In the genomic region with DNA sequence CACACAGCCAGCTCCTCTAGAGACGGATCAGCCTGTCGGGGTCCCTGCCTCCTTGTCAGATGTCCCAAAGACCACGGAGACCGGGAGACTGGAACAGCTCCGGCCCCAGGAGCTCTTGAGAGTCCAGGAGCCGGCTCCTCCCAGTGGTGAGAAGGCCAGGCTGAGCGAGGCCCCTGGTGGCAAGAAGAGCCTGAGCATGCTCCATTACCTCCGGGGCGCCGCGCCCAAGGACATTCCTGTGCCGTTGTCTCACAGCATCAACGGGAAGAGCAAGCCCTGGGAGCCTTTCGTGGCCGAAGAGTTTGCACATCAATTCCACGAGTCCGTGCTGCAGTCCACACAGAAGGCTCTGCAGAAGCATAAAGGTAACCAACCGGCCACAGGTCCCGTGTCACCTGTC, we compare ENCODE assay signal across 12 mouse cellular contexts. TPM values are rescaled to one million over a fixed set of nuclear protein-coding genes. Genes with fewer than 3 reads are reported as not detected.
A peak's percentile ranks its signal among the peaks of the same experiment; 100 is the strongest.
DNase-seq lines count a peak whose midpoint lies in the region; ATAC-seq and TF ChIP-seq lines count a peak whose summit lies in the region.
"Had no signal": no experiment of that assay in that cellular context is flagged by ENCODE, and none has a peak within 500 bp of the region (broad histone marks: within the 10 kb centered on the region; RNA-seq: fewer than 3 reads in every experiment).

No protein-coding gene starts in this region.

- H3K4me3 ChIP-seq in forebrain, embryonic 13.5 days = no peak overlapping the region
- H3K4me3 ChIP-seq in forebrain, embryonic 11.5 days (ENCODE audit: low read depth, low read length) = no peak overlapping the region
- H3K4me3 ChIP-seq in limb, embryonic 15.5 days = no peak overlapping the region
- no peak overlapping the region for H3K4me3 ChIP-seq in limb, embryonic 10.5 days
- no peak overlapping the region for H3K4me3 ChIP-seq in kidney, postnatal 0 days (replicated peaks; ENCODE audit: low read depth, low read length)
- H3K4me3 ChIP-seq: gastrocnemius, adult 2 months; intestine, embryonic 15.5 days; neural tube, embryonic 12.5 days had no signal

- H3K4me2 ChIP-seq in forebrain, embryonic 13.5 days = no peak overlapping the region
- H3K4me2 ChIP-seq in forebrain, embryonic 11.5 days (ENCODE audit: low read depth, low read length, severe bottlenecking) = no peak overlapping the region
- no peak overlapping the region for H3K4me2 ChIP-seq in limb, embryonic 15.5 days
- H3K4me2 ChIP-seq in kidney, postnatal 0 days (ENCODE audit: low read length) = no peak overlapping the region
- H3K4me2 ChIP-seq: intestine, embryonic 15.5 days; midbrain, embryonic 11.5 days; neural tube, embryonic 12.5 days had no signal

- H3K27ac ChIP-seq in forebrain, embryonic 13.5 days = 0 out of 2 replicates have a peak overlapping the region, but pooled peaks have one; percentile 5
- no peak overlapping the region for H3K27ac ChIP-seq in forebrain, embryonic 11.5 days (ENCODE audit: low read depth, low read length)
- 0 out of 2 replicates have a peak overlapping the region, but pooled peaks have one; percentile 11 for H3K27ac ChIP-seq in limb, embryonic 15.5 days
- no peak overlapping the region for H3K27ac ChIP-seq in limb, embryonic 10.5 days
- H3K27ac ChIP-seq in kidney, postnatal 0 days = no peak overlapping the region
- H3K27ac ChIP-seq: gastrocnemius, adult 2 months; intestine, embryonic 15.5 days; neural tube, embryonic 12.5 days had no signal

- no peak overlapping the region for H3K9ac ChIP-seq in forebrain, embryonic 13.5 days
- H3K9ac ChIP-seq in forebrain, embryonic 11.5 days (ENCODE audit: low read length) = no peak overlapping the region
- no peak overlapping the region for H3K9ac ChIP-seq in limb, embryonic 15.5 days
- no peak overlapping the region for H3K9ac ChIP-seq in kidney, postnatal 0 days (ENCODE audit: low read depth, low read length)
- H3K9ac ChIP-seq: intestine, embryonic 15.5 days; neural tube, embryonic 12.5 days had no signal

- peak; percentile 41 for TF ChIP-seq CTCF in kidney, postnatal 0 days (IDR thresholded peaks at IDR 0.05; ENCODE audit: low read depth)

- peaks cover 99% of the 10 kb centered on the region for H3K36me3 ChIP-seq in forebrain, embryonic 13.5 days (ENCODE audit: poor library complexity, severe bottlenecking)
- peaks cover 29% of the 10 kb centered on the region for H3K36me3 ChIP-seq in forebrain, embryonic 11.5 days (ENCODE audit: control insufficient read depth, insufficient read depth, low read length)
- peaks cover 94% of the 10 kb centered on the region for H3K36me3 ChIP-seq in limb, embryonic 15.5 days
- peaks cover 99% of the 10 kb centered on the region for H3K36me3 ChIP-seq in limb, embryonic 10.5 days
- H3K36me3 ChIP-seq in kidney, postnatal 0 days (ENCODE audit: insufficient read depth, low read length) = peaks cover 82% of the 10 kb centered on the region

- no peak for DNase-seq in forebrain, embryonic 11.5 days (ENCODE audit: low spot score)
- DNase-seq in limb, embryonic 10.5 days (ENCODE audit: low spot score) = no peak
- DNase-seq in ES-CJ7 (ENCODE audit: low read depth, low spot score) = peak; percentile 71
- peak; percentile 59 for DNase-seq in kidney, postnatal 0 days (ENCODE audit: low spot score)
- no peak for DNase-seq in right cerebral cortex, postnatal 10 days (ENCODE audit: low spot score in 2 of 2)
- DNase-seq in left cerebral cortex, postnatal 4 days = no peak
- DNase-seq: gastrocnemius, adult 2 months had no signal

- no peaks in the 10 kb centered on the region for H3K9me3 ChIP-seq in forebrain, embryonic 13.5 days (replicated peaks)
- H3K9me3 ChIP-seq in forebrain, embryonic 11.5 days (ENCODE audit: control insufficient read depth, low read length) = no peaks in the 10 kb centered on the region
- H3K9me3 ChIP-seq in limb, embryonic 15.5 days = no peaks in the 10 kb centered on the region
- H3K9me3 ChIP-seq in limb, embryonic 10.5 days (replicated peaks) = no peaks in the 10 kb centered on the region
- H3K9me3 ChIP-seq in kidney, postnatal 0 days (replicated peaks; ENCODE audit: low read length) = no peaks in the 10 kb centered on the region
- H3K9me3 ChIP-seq: intestine, embryonic 15.5 days; neural tube, embryonic 12.5 days had no signal

- intact Hi-C loops in left cerebral cortex, postnatal 4 days (cut with DNase I) = no loop called here

- peaks cover 8% of the 10 kb centered on the region for H3K4me1 ChIP-seq in forebrain, embryonic 13.5 days
- no peaks in the 10 kb centered on the region; the same call in 1 of the 2 replicates for H3K4me1 ChIP-seq in forebrain, embryonic 11.5 days (replicated peaks; ENCODE audit: control insufficient read depth, insufficient read depth, low read length)
- peaks cover 26% of the 10 kb centered on the region for H3K4me1 ChIP-seq in limb, embryonic 15.5 days
- peaks cover 62% of the 10 kb centered on the region for H3K4me1 ChIP-seq in limb, embryonic 10.5 days
- H3K4me1 ChIP-seq in kidney, postnatal 0 days (replicated peaks; ENCODE audit: insufficient read depth, low read length) = peaks cover 6% of the 10 kb centered on the region; the same call in 1 of the 2 replicates

- no peaks in the 10 kb centered on the region for H3K27me3 ChIP-seq in forebrain, embryonic 13.5 days
- H3K27me3 ChIP-seq in forebrain, embryonic 11.5 days (ENCODE audit: control insufficient read depth, insufficient read depth, low read length) = no peaks in the 10 kb centered on the region
- no peaks in the 10 kb centered on the region for H3K27me3 ChIP-seq in limb, embryonic 15.5 days
- no peaks in the 10 kb centered on the region; the same call in 1 of the 2 replicates for H3K27me3 ChIP-seq in limb, embryonic 10.5 days (ENCODE audit: low read depth, poor library complexity, severe bottlenecking)
- no peaks in the 10 kb centered on the region for H3K27me3 ChIP-seq in kidney, postnatal 0 days (ENCODE audit: insufficient read depth, low read length)
- H3K27me3 ChIP-seq: intestine, embryonic 15.5 days; neural tube, embryonic 12.5 days had no signal

- WGBS in forebrain, embryonic 13.5 days = 82% methylated on average over 19 of the region's 19 CpGs
- 81% methylated on average over 19 of the region's 19 CpGs for WGBS in forebrain, embryonic 11.5 days
- 63% methylated on average over 19 of the region's 19 CpGs for WGBS in limb, embryonic 15.5 days
- WGBS in limb, embryonic 10.5 days = 80% methylated on average over 19 of the region's 19 CpGs
- WGBS in kidney, postnatal 0 days = 47% methylated on average over 19 of the region's 19 CpGs

- ATAC-seq in forebrain, embryonic 13.5 days = no peak
- no peak for ATAC-seq in forebrain, embryonic 11.5 days (replicated peaks; ENCODE audit: low FRiP score)
- ATAC-seq in limb, embryonic 15.5 days (ENCODE audit: insufficient number of reproducible peaks, low FRiP score, low TSS enrichment, low read depth) = no peak; the same call in 1 of the 2 replicates
- ATAC-seq in kidney, postnatal 0 days (replicated peaks; ENCODE audit: low FRiP score, low read depth) = no peak
- ATAC-seq: intestine, embryonic 15.5 days had no signal

RNA-seq across cellular contexts. Expression of a gene that starts 14.2 kb away (rescaled TPM):
- 66.9 and 79.8 TPM in 2 replicates for polyA plus RNA-seq in forebrain, embryonic 13.5 days (2015; fragmentation: Nextera tagmentation; extraction: Ambion mirVana)
- polyA plus RNA-seq in forebrain, embryonic 11.5 days (2014; fragmentation: Nextera tagmentation; extraction: Ambion mirVana) = 105 and 115 TPM in 2 replicates
- polyA plus RNA-seq in limb, embryonic 15.5 days (2015; fragmentation: Nextera tagmentation; extraction: Ambion mirVana) = 81.4 and 85.2 TPM in 2 replicates
- 153 and 167 TPM in 2 replicates for polyA plus RNA-seq in limb, embryonic 10.5 days (2016; fragmentation: Nextera tagmentation; extraction: Ambion mirVana)
- polyA plus RNA-seq in kidney, postnatal 0 days (2015; fragmentation: Nextera tagmentation; extraction: Ambion mirVana) = 54.0 and 70.0 TPM in 2 replicates
- total RNA-seq in left cerebral cortex, postnatal 4 days (2021) = 1 to 10 TPM; 4.8 to 5.7 TPM

Comparison
In these comparisons a context has a peak if more than half of its experiments do, and no peak if none do; other contexts are left out.
1. H3K27ac ChIP-seq: peak in forebrain, embryonic 13.5 days (single experiment) and limb, embryonic 15.5 days (single experiment); none in forebrain, embryonic 11.5 days (single experiment), limb, embryonic 10.5 days (single experiment) and kidney, postnatal 0 days (single experiment).
2. DNase-seq: peak in ES-CJ7 (single experiment) and kidney, postnatal 0 days (single experiment); none in forebrain, embryonic 11.5 days (single experiment), limb, embryonic 10.5 days (single experiment), right cerebral cortex, postnatal 10 days (0 of 2) and left cerebral cortex, postnatal 4 days (single experiment).